Comparison of ENCODE assay signal across 25 mouse cellular contexts in the genomic region with DNA sequence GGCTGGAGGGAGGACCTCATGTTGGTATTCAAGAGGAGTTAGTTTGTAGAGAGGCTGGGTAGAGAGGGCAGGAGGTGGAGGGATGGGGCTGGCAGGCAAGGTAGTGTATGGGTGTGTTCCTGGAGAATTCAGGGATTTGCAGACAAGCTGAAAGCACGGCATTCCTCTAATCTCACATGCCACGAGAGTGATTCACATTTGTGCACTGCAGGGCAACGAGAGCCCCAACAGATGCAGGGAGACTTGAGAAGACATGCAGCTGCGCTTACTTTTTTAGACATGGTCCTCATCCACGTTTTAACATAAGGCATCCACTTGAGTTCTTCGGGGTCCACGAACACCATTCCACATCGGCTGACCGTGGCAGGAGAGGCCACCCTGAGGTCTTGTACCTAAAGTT.
A peak's percentile ranks its signal among the peaks of the same experiment; 100 is the strongest.
DNase-seq lines count a peak whose midpoint lies in the region; ATAC-seq and TF ChIP-seq lines count a peak whose summit lies in the region.
"Had no signal": no experiment of that assay in that cellular context is flagged by ENCODE, and none has a peak within 500 bp of the region (broad histone marks: within the 10 kb centered on the region; RNA-seq: fewer than 3 reads in every experiment).

No protein-coding gene starts in this region.

- WGBS in heart, embryonic 10.5 days = 62% methylated on average over 9 of the region's 9 CpGs
- WGBS in forebrain, embryonic 13.5 days = 87% methylated on average over 9 of the region's 9 CpGs

- no peak overlapping the region for H3K27ac ChIP-seq in heart, embryonic 10.5 days
- no peak overlapping the region for H3K27ac ChIP-seq in forebrain, embryonic 13.5 days
- H3K27ac ChIP-seq: embryonic facial prominence, embryonic 12.5 days; forebrain, embryonic 10.5 days; gastrocnemius, adult 2 months; hindbrain, embryonic 10.5 days; hindbrain, embryonic 13.5 days; intestine, embryonic 15.5 days had no signal

- H3K27me3 ChIP-seq in heart, embryonic 10.5 days (ENCODE audit: insufficient read depth, poor library complexity, severe bottlenecking) = no peaks in the 10 kb centered on the region
- H3K27me3 ChIP-seq in myocyte (ENCODE audit: control insufficient read depth, insufficient read depth, insufficient read length) = no peaks in the 10 kb centered on the region
- H3K27me3 ChIP-seq in forebrain, embryonic 13.5 days = no peaks in the 10 kb centered on the region
- H3K27me3 ChIP-seq: embryonic facial prominence, embryonic 12.5 days; hindbrain, embryonic 13.5 days; intestine, embryonic 15.5 days had no signal

- no peaks in the 10 kb centered on the region for H3K4me1 ChIP-seq in heart, embryonic 10.5 days
- no peaks in the 10 kb centered on the region for H3K4me1 ChIP-seq in forebrain, embryonic 13.5 days
- H3K4me1 ChIP-seq: embryonic facial prominence, embryonic 12.5 days; forebrain, embryonic 10.5 days; hindbrain, embryonic 10.5 days; hindbrain, embryonic 13.5 days; intestine, embryonic 15.5 days had no signal

- no peaks in the 10 kb centered on the region for H3K9me3 ChIP-seq in heart, embryonic 10.5 days
- H3K9me3 ChIP-seq in forebrain, embryonic 13.5 days (replicated peaks) = no peaks in the 10 kb centered on the region
- H3K9me3 ChIP-seq: embryonic facial prominence, embryonic 12.5 days; forebrain, embryonic 10.5 days; hindbrain, embryonic 10.5 days; hindbrain, embryonic 13.5 days; intestine, embryonic 15.5 days had no signal

- peak; percentile 38 for DNase-seq in heart, embryonic 10.5 days (ENCODE audit: low spot score)
- DNase-seq in heart, postnatal 4 days = no peak
- DNase-seq in 3T3-L1 (ENCODE audit: low read depth, low spot score) (peak; percentile 75), NIH3T3 (ENCODE audit: low read depth) (peak; percentile 30)
- DNase-seq: adrenal gland, adult 2 months; adrenal gland, postnatal 14 days; cerebellum, adult 11-12 months; cerebellum, adult 8-10 months; cerebellum, postnatal 10 days; cerebellum, postnatal 36 days; forebrain, postnatal 0 days; gastrocnemius, adult 2 months; gastrocnemius, postnatal 14 days; heart, adult 18-20 months; kidney, adult 11 months had no signal

- H3K9ac ChIP-seq in forebrain, embryonic 13.5 days = no peak overlapping the region
- H3K9ac ChIP-seq: embryonic facial prominence, embryonic 12.5 days; forebrain, postnatal 0 days; hindbrain, embryonic 13.5 days; intestine, embryonic 15.5 days had no signal

- H3K79me2 ChIP-seq in myocyte (ENCODE audit: control insufficient read depth, insufficient read depth) = no peaks in the 10 kb centered on the region

- TF ChIP-seq POLR2A in myocyte (IDR thresholded peaks at IDR 0.05; ENCODE audit: insufficient read length, low read depth) = no peak

- H3K4me2 ChIP-seq in myocyte (ENCODE audit: low read depth) = no peak overlapping the region
- no peak overlapping the region for H3K4me2 ChIP-seq in forebrain, embryonic 13.5 days
- H3K4me2 ChIP-seq: embryonic facial prominence, embryonic 12.5 days; heart, embryonic 11.5 days; hindbrain, embryonic 13.5 days; intestine, embryonic 15.5 days had no signal

- no peak overlapping the region for H3K4me3 ChIP-seq in heart, embryonic 10.5 days
- H3K4me3 ChIP-seq in myocyte = no peak overlapping the region
- no peak overlapping the region for H3K4me3 ChIP-seq in forebrain, embryonic 13.5 days
- H3K4me3 ChIP-seq: embryonic facial prominence, embryonic 12.5 days; forebrain, embryonic 10.5 days; gastrocnemius, adult 2 months; hindbrain, embryonic 10.5 days; hindbrain, embryonic 13.5 days; intestine, embryonic 15.5 days had no signal

- no peaks in the 10 kb centered on the region for H3K36me3 ChIP-seq in heart, embryonic 10.5 days
- H3K36me3 ChIP-seq in myocyte (ENCODE audit: control insufficient read depth, insufficient read depth) = no peaks in the 10 kb centered on the region
- H3K36me3 ChIP-seq in forebrain, embryonic 13.5 days (ENCODE audit: poor library complexity, severe bottlenecking) = no peaks in the 10 kb centered on the region
- H3K36me3 ChIP-seq: embryonic facial prominence, embryonic 12.5 days; forebrain, embryonic 10.5 days; hindbrain, embryonic 10.5 days; hindbrain, embryonic 13.5 days; intestine, embryonic 15.5 days had no signal

- ATAC-seq in forebrain, embryonic 13.5 days = no peak
- ATAC-seq: forebrain, embryonic 14.5 days; forebrain, postnatal 0 days; hindbrain, embryonic 16.5 days; intestine, embryonic 15.5 days had no signal

- no peak overlapping the region for H3ac ChIP-seq in myocyte (ENCODE audit: control insufficient read depth, insufficient read length)

TF ChIP-seq in myocyte, 11 proteins besides CTCF, POLR2A, EP300 and RAD21:
- TF ChIP-seq E2F4 (IDR thresholded peaks at IDR 0.05; ENCODE audit: insufficient read depth) (no peak), REST (IDR thresholded peaks at IDR 0.05; ENCODE audit: insufficient read depth, insufficient read length) (no peak), TCF12 (IDR thresholded peaks at IDR 0.05; ENCODE audit: insufficient read depth, poor library complexity, severe bottlenecking) (peak; percentile 8), CEBPB (IDR thresholded peaks at IDR 0.05; ENCODE audit: insufficient read depth, poor library complexity, severe bottlenecking) (no peak), TCF3 (IDR thresholded peaks at IDR 0.05; ENCODE audit: insufficient read length, low read depth) (no peak), MYOG (IDR thresholded peaks at IDR 0.05; ENCODE audit: control insufficient read depth in 1 of 3, insufficient read depth in 1 of 3, insufficient read length in 2 of 3, low read depth in 2 of 3) (peak in 2 of 3 experiments; percentile 37 to 81), MYOD1 (IDR thresholded peaks at IDR 0.05; ENCODE audit: control insufficient read depth in 1 of 3, insufficient read length in 2 of 3, low read depth in 2 of 3) (peak in 2 of 3 experiments; percentile 56 to 75), USF1 (IDR thresholded peaks at IDR 0.05; ENCODE audit: low read depth) (no peak), MAX (IDR thresholded peaks at IDR 0.05; ENCODE audit: low read depth) (no peak), POLR2AphosphoS2 (IDR thresholded peaks at IDR 0.05; ENCODE audit: insufficient read length, low read depth) (no peak), SRF (IDR thresholded peaks at IDR 0.05; ENCODE audit: control insufficient read depth, insufficient read length, low read depth) (no peak)
